Mouse (Mus musculus): ENCODE measurements around the gene Foxn1.

Foxn1 gene

DNA sequence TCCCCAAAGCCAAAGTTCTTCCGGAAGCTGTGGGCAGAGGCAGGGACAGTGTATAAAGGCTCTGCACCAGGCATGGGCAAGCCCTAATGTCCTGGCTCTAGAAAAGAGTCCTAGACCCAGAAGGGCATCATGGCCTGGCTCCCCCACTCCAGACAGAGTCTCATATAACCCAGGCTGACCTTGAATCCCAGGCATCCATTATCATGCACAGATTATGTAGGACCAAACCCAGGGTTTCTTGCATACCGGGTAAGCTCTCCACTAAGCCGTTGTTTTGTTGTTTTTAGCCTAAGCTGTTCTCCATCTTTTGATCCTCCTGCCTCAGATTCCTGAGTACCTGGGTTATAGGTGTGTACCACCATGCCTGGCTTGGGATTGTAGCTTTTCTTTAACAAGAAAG lies 14.6 kb upstream of the Foxn1 start:
- DNase-seq (ENCODE audit: extremely low spot score), result no peak

- peak; percentile 73 for DNase-seq (ENCODE audit: extremely low spot score)
Observed at GRCm38 (mm10) chr11:78399680-78400079, 13.3 kb upstream of the Foxn1 start.

DNA sequence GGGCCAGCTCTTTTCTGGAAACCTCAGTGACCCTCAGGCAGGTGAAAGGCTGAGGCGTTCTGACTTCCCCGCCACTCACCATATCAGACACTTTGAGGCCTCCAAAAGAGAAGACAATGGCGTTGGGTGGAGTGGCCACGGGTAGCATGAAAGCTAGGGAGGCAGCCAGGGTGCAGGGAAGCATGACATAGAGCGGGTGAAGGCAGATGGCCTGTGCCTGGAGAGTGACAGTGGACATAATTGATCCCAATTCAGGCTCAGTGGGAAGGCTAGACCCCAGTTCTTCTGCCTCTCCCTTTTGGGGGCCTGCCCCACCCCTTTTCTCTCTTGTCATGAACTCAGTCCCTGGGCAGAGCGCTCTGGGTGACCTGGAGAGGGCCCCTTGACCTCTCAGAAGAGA lies 11.9 kb upstream of the Foxn1 start:
- no peak for DNase-seq (ENCODE audit: extremely low spot score)

- peak; percentile 79 for DNase-seq (ENCODE audit: extremely low spot score)
Observed at GRCm38 (mm10) chr11:78397397-78397796, 11.0 kb upstream of the Foxn1 start.

DNA sequence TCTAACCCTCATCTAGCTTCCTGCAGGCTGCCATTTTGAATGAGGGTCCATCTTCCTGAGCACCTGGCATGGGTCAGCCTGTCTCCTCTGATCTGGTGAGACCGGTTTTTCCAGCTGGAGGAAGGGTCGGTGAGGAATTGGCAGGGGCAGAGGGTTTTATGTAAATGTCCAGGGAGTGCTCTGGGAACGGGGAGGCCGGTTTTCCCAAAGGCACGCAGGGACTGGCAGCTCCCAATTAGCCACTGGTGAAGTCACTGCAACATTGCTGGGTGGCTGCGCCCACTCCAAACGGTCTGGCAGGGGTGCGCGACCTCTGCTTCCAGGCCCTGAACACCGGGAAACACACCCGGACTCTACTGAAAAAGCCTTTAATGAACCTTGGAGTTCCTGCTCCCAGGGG lies 10.6 kb upstream of the Foxn1 start:
- peak; percentile 27 for DNase-seq (ENCODE audit: extremely low spot score)

DNA sequence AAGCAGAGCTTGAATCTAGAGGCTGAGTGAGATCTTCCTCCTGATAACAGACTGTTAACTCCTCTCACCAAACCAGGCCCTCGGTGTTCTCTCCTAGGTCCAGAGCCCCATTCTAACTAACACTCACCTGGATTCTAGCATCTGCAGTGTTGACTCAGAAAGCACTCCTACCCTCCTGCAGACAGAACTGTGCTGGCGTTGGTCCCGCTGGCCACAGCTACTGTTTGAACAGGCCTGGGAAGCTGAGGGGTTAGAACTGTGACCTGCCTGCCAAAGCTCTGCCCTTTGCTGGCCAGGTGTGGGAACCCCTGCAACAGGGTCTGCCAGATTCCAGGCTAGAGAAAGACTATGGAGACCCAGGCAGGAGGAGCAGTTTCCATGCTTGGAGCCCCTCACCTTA lies 6.4 kb upstream of the Foxn1 start:
- DNase-seq (ENCODE audit: extremely low spot score), result no peak

GRCm38 (mm10) chr11:78385776-78386175 lies 582 bp downstream of the Foxn1 start:
- DNase-seq (ENCODE audit: extremely low spot score), result no peak

DNA sequence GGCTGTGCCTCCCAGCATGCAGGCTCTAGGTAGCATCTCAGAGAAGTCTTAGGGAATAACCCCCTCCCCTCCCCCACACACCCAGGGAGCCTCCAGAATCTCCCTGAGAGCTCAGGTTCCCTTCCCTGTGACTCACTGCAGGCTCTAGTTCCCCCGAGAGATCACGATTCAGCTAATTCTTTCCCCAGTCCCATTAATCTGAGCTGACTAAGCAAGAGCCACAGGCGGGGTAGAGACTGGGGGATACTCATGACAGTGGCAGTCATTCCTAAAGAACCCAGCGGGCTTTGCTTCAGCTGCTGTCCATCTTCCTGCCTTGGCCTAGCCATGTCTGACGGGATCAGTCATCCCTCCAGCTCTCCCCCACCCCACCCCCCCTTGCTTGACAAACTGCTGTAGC lies 3.7 kb downstream of the Foxn1 start:
- DNase-seq (ENCODE audit: extremely low spot score), result no peak

DNA sequence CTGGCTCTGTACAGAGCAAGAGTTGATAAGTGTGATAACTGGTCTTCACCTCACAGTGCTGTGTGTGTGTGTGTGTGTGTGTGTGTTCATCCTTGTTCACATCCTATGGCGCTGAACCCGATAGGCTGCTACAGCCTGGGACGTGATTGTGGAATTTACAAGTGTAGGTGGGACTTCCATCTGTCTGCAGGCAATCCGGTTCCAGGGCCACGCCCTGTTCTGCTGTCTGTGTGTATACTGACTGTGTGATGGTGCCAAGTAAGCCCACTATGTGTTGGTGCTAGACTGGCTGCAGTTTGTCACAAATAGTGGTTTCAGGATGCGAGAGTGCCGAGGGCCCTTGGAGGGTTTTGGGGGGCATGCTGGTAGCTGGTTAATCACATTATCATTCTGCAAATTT lies 4.1 kb downstream of the Foxn1 start:
- DNase-seq (ENCODE audit: extremely low spot score), result no peak

- no peak for DNase-seq (ENCODE audit: extremely low spot score)
Observed at GRCm38 (mm10) chr11:78380996-78381395, 5.4 kb downstream of the Foxn1 start.

- DNase-seq (ENCODE audit: extremely low spot score), result no peak
Observed at GRCm38 (mm10) chr11:78380351-78380750, 6.0 kb downstream of the Foxn1 start.

- DNase-seq (ENCODE audit: extremely low spot score), result no peak
Observed at GRCm38 (mm10) chr11:78377549-78378159, 8.7 kb downstream of the Foxn1 start.

DNA sequence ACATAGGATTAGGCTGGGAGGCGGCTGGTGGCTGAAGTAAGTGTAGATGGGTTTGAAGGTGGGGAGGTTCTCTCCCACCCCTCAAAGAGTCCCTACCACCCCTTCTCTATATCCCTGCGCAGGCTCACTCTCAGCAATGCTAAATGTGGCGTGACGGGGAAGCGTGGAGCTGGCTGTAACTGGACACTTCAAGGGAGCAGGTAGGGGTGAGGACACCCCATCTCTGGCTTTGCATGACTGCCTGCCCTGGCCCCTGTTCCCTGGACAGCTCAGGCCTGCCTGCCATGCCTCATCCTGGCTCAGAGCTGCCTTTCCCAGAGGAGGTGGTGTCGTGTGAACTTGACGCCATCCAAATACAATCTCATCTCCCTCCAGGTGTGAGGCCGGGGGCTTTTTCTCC lies 12.2 kb downstream of the Foxn1 start:
- no peak for DNase-seq (ENCODE audit: extremely low spot score)

- no peak for DNase-seq (ENCODE audit: extremely low spot score)
Observed at GRCm38 (mm10) chr11:78372610-78373009, 13.7 kb downstream of the Foxn1 start.

- DNase-seq (ENCODE audit: extremely low spot score), result no peak
Observed at GRCm38 (mm10) chr11:78372166-78372565, 14.2 kb downstream of the Foxn1 start.

DNA sequence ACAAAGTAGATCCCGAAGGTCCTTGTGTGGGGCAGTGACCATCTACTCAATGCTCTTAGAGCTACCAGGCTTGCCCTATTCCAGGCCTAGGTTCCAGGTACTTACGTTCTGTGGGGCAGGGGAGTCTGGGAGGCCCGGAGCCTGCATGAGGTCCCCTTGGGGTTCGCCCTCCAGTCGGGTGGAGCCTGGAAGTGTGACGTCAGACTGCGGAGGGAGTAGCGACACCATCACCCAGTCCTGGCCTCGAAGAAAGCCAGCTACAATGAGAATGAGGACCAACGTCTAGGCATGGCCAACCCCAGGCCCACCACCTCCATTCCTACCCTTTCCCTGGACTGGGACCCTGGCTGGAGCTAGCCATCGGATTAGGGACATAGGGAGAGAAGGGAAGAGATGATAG lies 14.6 kb downstream of the Foxn1 start:
- DNase-seq (ENCODE audit: extremely low spot score), result no peak

GRCm38 (mm10) chr11:78370389-78370788 lies 16.0 kb downstream of the Foxn1 start:
- no peak for DNase-seq (ENCODE audit: extremely low spot score)

GRCm38 (mm10) chr11:78367456-78368225 lies 18.7 kb downstream of the Foxn1 start:
- DNase-seq (ENCODE audit: extremely low spot score), result no peak

GRCm38 (mm10) chr11:78364103-78364502 lies 22.3 kb downstream of the Foxn1 start:
- DNase-seq (ENCODE audit: extremely low spot score), result no peak

- no peak for DNase-seq (ENCODE audit: extremely low spot score)
Observed at GRCm38 (mm10) chr11:78363309-78364007, 22.9 kb downstream of the Foxn1 start.

DNA sequence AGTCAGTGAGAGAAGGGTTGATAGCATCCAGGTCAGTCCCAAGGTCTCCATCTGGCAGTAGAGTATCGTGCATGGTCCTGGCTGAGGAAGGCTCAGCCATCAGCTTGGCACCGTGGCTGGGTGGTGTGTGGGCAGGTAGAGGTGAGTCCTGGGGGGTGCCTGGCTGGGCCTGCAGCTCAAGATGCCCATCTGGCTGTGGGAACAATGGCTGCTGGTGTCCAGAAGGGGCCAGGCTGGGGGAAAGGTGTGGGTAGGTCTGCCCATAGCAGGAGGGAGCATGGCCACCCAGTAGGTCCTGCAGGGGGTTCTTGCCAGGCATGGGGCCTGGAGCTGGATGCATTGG lies 25.6 kb downstream of the Foxn1 start:
- no peak for DNase-seq (ENCODE audit: extremely low spot score)

- DNase-seq (ENCODE audit: extremely low spot score), result peak; percentile 80
Observed at GRCm38 (mm10) chr11:78360125-78360788, 26.1 kb downstream of the Foxn1 start.

Measured in embryo, embryonic 9.5 days (tissue).